12 mouse cellular contexts compared by ENCODE assay signal in genomic region chr11:4086246-4086645, GRCm38 (mm10). TPM values are rescaled to one million over a fixed set of nuclear protein-coding genes. Genes with fewer than 3 reads are reported as not detected.
"Had no signal": no experiment of that assay in that cellular context is flagged by ENCODE, and none has a peak within 500 bp of the region (broad histone marks: within the 10 kb centered on the region; RNA-seq: fewer than 3 reads in every experiment).

No protein-coding gene starts in this region.

- ATAC-seq: lung, postnatal 0 days; midbrain, embryonic 15.5 days had no signal

- DNase-seq: kidney, adult 18-20 months; kidney, postnatal 14 days; layer of hippocampus, postnatal 36 days; liver; lung, adult 2 months; lung, postnatal 36 days; thymus, postnatal 4 days had no signal

RNA-seq across cellular contexts. Expression of gene Mtfp1, which starts 9.0 kb away (rescaled TPM):
- total RNA-seq: neutrophil, adult 5-6 weeks had no signal

RNA-seq across cellular contexts. Expression of gene Sec14l3, which starts 21.6 kb away (rescaled TPM):
- total RNA-seq: megakaryocyte, adult 5-6 weeks; monocyte, adult 5-6 weeks; neutrophil, adult 5-6 weeks had no signal

RNA-seq across cellular contexts. Expression of gene Sec14l2, which starts 37.0 kb away (rescaled TPM):
- total RNA-seq: monocyte, adult 5-6 weeks had no signal

RNA-seq across cellular contexts. Expression of gene Sec14l4, which starts 55.0 kb away (rescaled TPM):
- total RNA-seq: megakaryocyte, adult 5-6 weeks; monocyte, adult 5-6 weeks; neutrophil, adult 5-6 weeks had no signal
